Mouse (Mus musculus) left cerebral cortex, postnatal 10 days (tissue): Measurements from ENCODE around the gene Psma7. TPM values are rescaled to one million over a fixed set of nuclear protein-coding genes. Genes with fewer than 3 reads are reported as not detected.

ENCODE experiments used
- DNase-seq, 2 experiments: peaks; one replicate each; pipeline ENCODE4 v3.0.0; 2021 to 2022; ENCODE audit warnings: low spot score in 2 of 2, mixed read lengths in 1 of 2; ENCODE audit errors: extremely low spot score in 1 of 2
- intact Hi-C: fragments of 180-260 bp; cut with DNase I; formaldehyde crosslinking; loops from one replicate; pipeline ENCODE4 v1.15.1; 2025
- total RNA-seq, 2 experiments: library from RNA; stranded (reverse); gene quantifications; 2 replicates each; pipeline ENCODE4 v1.2.3; 2021

Psma7 gene
- total RNA-seq, 2 experiments from 2014 or later: 214 to 221 TPM

- no peak for DNase-seq
- intact Hi-C loops: no loop called here
Measured at GRCm38 (mm10) chr2:180047980-180048635, 5.9 kb upstream of the Psma7 start.

- intact Hi-C loops: no loop called here
- DNase-seq: no peak
Measured at GRCm38 (mm10) chr2:180047580-180047979, 5.3 kb upstream of the Psma7 start.

- intact Hi-C loops: no loop called here
- DNase-seq: no peak
Measured at GRCm38 (mm10) chr2:180045283-180045682, 3.0 kb upstream of the Psma7 start.

- intact Hi-C loops: no loop called here
- DNase-seq: peak; percentile 45 to 91
Measured at GRCm38 (mm10) chr2:180042858-180043515, 754 bp upstream of the Psma7 start.

GRCm38 (mm10) chr2:180041577-180042255 lies 517 bp downstream of the Psma7 start:
- intact Hi-C loops: no loop called here
- DNase-seq: peak; percentile 31 to 67

- intact Hi-C loops: no loop called here
- no peak for DNase-seq
Measured at GRCm38 (mm10) chr2:180040406-180040805, 1.8 kb downstream of the Psma7 start.

GRCm38 (mm10) chr2:180034753-180035152 lies 7.5 kb downstream of the Psma7 start:
- intact Hi-C loops: no loop called here

GRCm38 (mm10) chr2:180033956-180034355 lies 8.3 kb downstream of the Psma7 start:
- DNase-seq: no peak
- intact Hi-C loops: no loop called here

More at GRCm38 (mm10) chr2:180034753-180035152, 7.5 kb downstream of the Psma7 start:
- DNase-seq: no peak

GRCm38 (mm10) chr2:180032925-180033324 lies 9.3 kb downstream of the Psma7 start:
- no peak for DNase-seq

GRCm38 (mm10) chr2:180031270-180031669 lies 11.0 kb downstream of the Psma7 start:
- DNase-seq: no peak
- intact Hi-C loops: no loop called here

More at GRCm38 (mm10) chr2:180032925-180033324, 9.3 kb downstream of the Psma7 start:
- intact Hi-C loops: no loop called here

GRCm38 (mm10) chr2:180027768-180028167 lies 14.5 kb downstream of the Psma7 start:
- no peak for DNase-seq
- intact Hi-C loops: loop anchor here (5.0 kb wide), 1 partner anchor 110 kb away; no protein-coding TSS in a partner anchor

GRCm38 (mm10) chr2:180025861-180026200 lies 16.4 kb downstream of the Psma7 start:
- DNase-seq: no peak
- intact Hi-C loops: loop anchor here (2.0 to 5.0 kb wide), 2 partner anchors 49 to 109 kb away; partner anchors contain the start of gene Taf4

GRCm38 (mm10) chr2:180025135-180025860 lies 16.9 kb downstream of the Psma7 start:
- peak in 1 of 2 experiments; percentile 81 for DNase-seq
- intact Hi-C loops: loop anchor here (2.0 to 5.0 kb wide), 2 partner anchors 48 to 108 kb away; partner anchors contain the start of gene Taf4

GRCm38 (mm10) chr2:180024401-180025098 lies 17.7 kb downstream of the Psma7 start, which contains the start of gene Lsm14b:
TSS of gene Lsm14b (plus strand) at chr2:180024987.
- DNase-seq: peak; percentile 97 to 98
- intact Hi-C loops: loop anchor here (2.0 to 5.0 kb wide), 2 partner anchors 48 to 107 kb away; partner anchors contain the start of gene Taf4

GRCm38 (mm10) chr2:180022751-180023150 lies 19.5 kb downstream of the Psma7 start:
- intact Hi-C loops: no loop called here
- no peak for DNase-seq

- intact Hi-C loops: no loop called here
- no peak for DNase-seq
Measured at GRCm38 (mm10) chr2:180020919-180021318, 21.3 kb downstream of the Psma7 start.

GRCm38 (mm10) chr2:180020091-180020661 lies 22.1 kb downstream of the Psma7 start:
- intact Hi-C loops: no loop called here
- no peak for DNase-seq

- DNase-seq: no peak
- intact Hi-C loops: no loop called here
Measured at GRCm38 (mm10) chr2:180018573-180018972, 23.7 kb downstream of the Psma7 start.
